In genomic region chr2:18607586-18608259, GRCm38 (mm10) we compare ENCODE assay signal across 8 mouse cellular contexts.
A peak's percentile ranks its signal among the peaks of the same experiment; 100 is the strongest.
DNase-seq lines count a peak whose midpoint lies in the region; ATAC-seq and TF ChIP-seq lines count a peak whose summit lies in the region.

No protein-coding gene starts in this region.

- H3K9me3 ChIP-seq in hindbrain, embryonic 10.5 days = no peaks in the 10 kb centered on the region

- ATAC-seq in megakaryocyte, adult 5-6 weeks (ENCODE audit: poor library complexity, severe bottlenecking) = peak; percentile 34

- no peak for TF ChIP-seq POLR2A in thymus, adult 2 months (IDR thresholded peaks at IDR 0.05; ENCODE audit: control insufficient read depth, extremely low read depth, insufficient read depth, low read length, poor library complexity)

- peak overlapping the region; percentile 75 for H3K27ac ChIP-seq in hindbrain, embryonic 10.5 days
- peak overlapping the region; percentile 59; the same call in 1 of the 2 replicates for H3K27ac ChIP-seq in thymus, adult 2 months (ENCODE audit: control insufficient read depth, insufficient read depth, low read length)

- no peaks in the 10 kb centered on the region for H3K36me3 ChIP-seq in hindbrain, embryonic 10.5 days
- H3K36me3 ChIP-seq in thymus, adult 2 months (ENCODE audit: control insufficient read depth, insufficient read depth, low read length) = no peaks in the 10 kb centered on the region

- TF ChIP-seq CTCF in thymus, adult 2 months (IDR thresholded peaks at IDR 0.05; ENCODE audit: borderline replicate concordance, control insufficient read depth, extremely low read depth, insufficient read depth, low read length, poor library complexity) = no peak

- H3K4me3 ChIP-seq in hindbrain, embryonic 10.5 days = peak overlapping the region; percentile 52
- peak overlapping the region; percentile 79 for H3K4me3 ChIP-seq in thymus, adult 2 months (ENCODE audit: control insufficient read depth, insufficient read depth, low read length)

- WGBS in hindbrain, embryonic 10.5 days = 2% methylated on average over 14 of the region's 14 CpGs
- 1% methylated on average over 14 of the region's 14 CpGs for WGBS in thymus, adult 2 months

- H3K4me1 ChIP-seq in hindbrain, embryonic 10.5 days (replicated peaks) = peaks cover 26% of the 10 kb centered on the region
- H3K4me1 ChIP-seq in thymus, adult 2 months (replicated peaks; ENCODE audit: control insufficient read depth, insufficient read depth, low read length) = peaks cover 8% of the 10 kb centered on the region; the same call in 1 of the 2 replicates

- DNase-seq in adrenal gland, adult 2 months = peak; percentile 3
- no peak for DNase-seq in adrenal gland, adult 8-10 months
- peak; percentile 10 for DNase-seq in right cerebral cortex, postnatal 25 days
- DNase-seq in right cerebral cortex, postnatal 14 days = no peak
- DNase-seq in hindbrain, embryonic 10.5 days (ENCODE audit: low spot score) = no peak
- peak; percentile 44 for DNase-seq in thymus, adult 2 months
- DNase-seq in adrenal gland, postnatal 10 days = no peak

- H3K27me3 ChIP-seq in hindbrain, embryonic 10.5 days (ENCODE audit: insufficient read depth, poor library complexity, severe bottlenecking) = peaks cover 80% of the 10 kb centered on the region
- no peaks in the 10 kb centered on the region for H3K27me3 ChIP-seq in thymus, adult 2 months (ENCODE audit: control insufficient read depth, insufficient read depth, low read length)

Comparison
In these comparisons a context has a peak if more than half of its experiments do, and no peak if none do; other contexts are left out.
1. DNase-seq: peak in adrenal gland, adult 2 months (single experiment), right cerebral cortex, postnatal 25 days (single experiment) and thymus, adult 2 months (single experiment); none in adrenal gland, adult 8-10 months (single experiment), right cerebral cortex, postnatal 14 days (single experiment), hindbrain, embryonic 10.5 days (single experiment) and adrenal gland, postnatal 10 days (single experiment).